Comparison of ENCODE assay signal across 22 mouse cellular contexts in genomic region chr1:120042421-120042820, GRCm38 (mm10). TPM values are rescaled to one million over a fixed set of nuclear protein-coding genes. Genes with fewer than 3 reads are reported as not detected.
DNase-seq lines count a peak whose midpoint lies in the region; TF ChIP-seq lines count a peak whose summit lies in the region.
"Had no signal": no experiment of that assay in that cellular context is flagged by ENCODE, and none has a peak within 500 bp of the region (broad histone marks: within the 10 kb centered on the region; RNA-seq: fewer than 3 reads in every experiment).

No protein-coding gene starts in this region.

- H3K36me3 ChIP-seq in ES-E14 (ENCODE audit: control insufficient read depth, insufficient read depth, low read length, poor library complexity, severe bottlenecking): no peaks in the 10 kb centered on the region
- H3K36me3 ChIP-seq: embryonic facial prominence, embryonic 13.5 days; embryonic facial prominence, embryonic 15.5 days; forebrain, embryonic 10.5 days; forebrain, embryonic 12.5 days had no signal

- no peak overlapping the region for H3K27ac ChIP-seq in ES-E14 (ENCODE audit: insufficient read depth, low read depth, low read length, poor library complexity, severe bottlenecking)
- no peak overlapping the region for H3K27ac ChIP-seq in left cerebral cortex, adult 2 months
- H3K27ac ChIP-seq: embryonic facial prominence, embryonic 13.5 days; embryonic facial prominence, embryonic 15.5 days; forebrain, embryonic 10.5 days; forebrain, embryonic 12.5 days had no signal

- DNase-seq in ES-E14 (ENCODE audit: low read depth, low spot score): peak; percentile 47
- DNase-seq in WW6 (ENCODE audit: low read depth, low spot score): peak; percentile 5
- no peak for DNase-seq in left cerebral cortex, adult 2 months (ENCODE audit: extremely low spot score in 1 of 2, low spot score in 2 of 2)
- no peak for DNase-seq in ovary, postnatal 14 days (ENCODE audit: low spot score)
- no peak for DNase-seq in adrenal gland, postnatal 36 days
- DNase-seq: adrenal gland, adult 8-10 months; adrenal gland, postnatal 14 days; cerebellum, adult 11 months; cerebellum, adult 18-20 months; cerebellum, adult 8-10 months; cerebellum, adult 9-11 months; cerebellum, postnatal 14 days; cerebellum, postnatal 36 days; embryo, embryonic 11 days had no signal

- peaks cover 0 to 6% of the 10 kb centered on the region in 2 experiments; a peak in 2 of 4 replicates for H3K4me1 ChIP-seq in ES-E14 (ENCODE audit: control insufficient read depth in 2 of 2, insufficient read depth in 2 of 2, low read length in 2 of 2, poor library complexity in 1 of 2)
- H3K4me1 ChIP-seq: embryonic facial prominence, embryonic 13.5 days; embryonic facial prominence, embryonic 15.5 days; forebrain, embryonic 10.5 days; forebrain, embryonic 12.5 days had no signal

- H3K9me3 ChIP-seq in ES-E14 (ENCODE audit: control insufficient read depth, insufficient read depth, low read depth, low read length): no peaks in the 10 kb centered on the region
- H3K9me3 ChIP-seq: embryonic facial prominence, embryonic 13.5 days; embryonic facial prominence, embryonic 15.5 days; forebrain, embryonic 10.5 days; forebrain, embryonic 12.5 days had no signal

- intact Hi-C loops in left cerebral cortex, adult 2 months (cut with DNase I): no loop called here

- no peak overlapping the region for H3K4me3 ChIP-seq in ES-E14 (ENCODE audit: insufficient read depth in 1 of 2, low read depth in 1 of 2, low read length in 2 of 2, poor library complexity in 1 of 2, severe bottlenecking in 1 of 2)
- no peak overlapping the region for H3K4me3 ChIP-seq in left cerebral cortex, adult 2 months
- H3K4me3 ChIP-seq: embryonic facial prominence, embryonic 13.5 days; embryonic facial prominence, embryonic 15.5 days; erythroblast, embryonic 14.5 days; forebrain, embryonic 10.5 days; forebrain, embryonic 12.5 days had no signal

- no peak for TF ChIP-seq CTCF in left cerebral cortex, adult 2 months (IDR thresholded peaks at IDR 0.05)

- in situ Hi-C loops in ES-E14 (cut with MboI; ENCODE audit: low sequenced_read_pairs in 2 of 2, unreplicated experiment in 2 of 2): no loop called here

- H3K9ac ChIP-seq in ES-E14 (ENCODE audit: insufficient read depth, low read depth, low read length, poor library complexity, severe bottlenecking): no peak overlapping the region
- H3K9ac ChIP-seq: embryonic facial prominence, embryonic 13.5 days; embryonic facial prominence, embryonic 15.5 days; forebrain, embryonic 12.5 days had no signal

TF ChIP-seq in ES-E14, 5 proteins besides CTCF, POLR2A, EP300 and RAD21:
- no peak for TF ChIP-seq ZC3H11A (IDR thresholded peaks at IDR 0.05; ENCODE audit: borderline replicate concordance, low read depth, low read length)
- no peak for TF ChIP-seq MAFK (IDR thresholded peaks at IDR 0.05; ENCODE audit: insufficient read depth, low read depth, low read length)
- TF ChIP-seq CHD2 (IDR thresholded peaks at IDR 0.05; ENCODE audit: low read depth, low read length): no peak
- no peak for TF ChIP-seq ZNF384 (IDR thresholded peaks at IDR 0.05; ENCODE audit: low read depth, low read length)
- no peak for TF ChIP-seq HCFC1 (IDR thresholded peaks at IDR 0.05; ENCODE audit: borderline replicate concordance, insufficient read depth, low read length)

RNA-seq across cellular contexts. Expression of gene Tmem37, which starts 31.5 kb away (rescaled TPM):
- 15.1 and 26.7 TPM in 2 replicates for total RNA-seq in ES-E14 (2012; rRNA removed)
- total RNA-seq in left cerebral cortex, adult 2 months (2021): 1 to 10 TPM; 1.6 to 2.5 TPM
- total RNA-seq in adrenal gland, postnatal 36 days (2021): 10 to 100 TPM in 1 of 2 experiments, 1 to 10 TPM in 1; 9.5 to 14.5 TPM

RNA-seq across cellular contexts. Expression of gene Sctr, which starts 35.7 kb away (rescaled TPM):
- 0.11 and 0.22 TPM in 2 replicates for total RNA-seq in ES-E14 (2012; rRNA removed)
- under 1 TPM; 0.43 to 0.77 TPM for total RNA-seq in left cerebral cortex, adult 2 months (2021)
- 10 to 100 TPM in 1 of 2 experiments, 1 to 10 TPM in 1; 6.2 to 11.9 TPM for total RNA-seq in adrenal gland, postnatal 36 days (2021)
- total RNA-seq: common myeloid progenitor, adult 5-6 weeks; MEL had no signal

RNA-seq across cellular contexts. Expression of gene Cfap221, which starts 45.4 kb away (rescaled TPM):
- not detected in 2 replicates for total RNA-seq in ES-E14 (2012; rRNA removed)
- total RNA-seq in left cerebral cortex, adult 2 months (2021): under 1 TPM; 0.20 to 0.79 TPM
- total RNA-seq in adrenal gland, postnatal 36 days (2021): under 1 TPM; 0.16 to 0.40 TPM
- total RNA-seq: adrenal gland, adult 18-20 months; adrenal gland, postnatal 14 days; common myeloid progenitor, adult 5-6 weeks; MEL had no signal

Comparison
In these comparisons a context has a peak if more than half of its experiments do, and no peak if none do; other contexts are left out.
1. DNase-seq: peak in ES-E14 (single experiment) and WW6 (single experiment); none in left cerebral cortex, adult 2 months (0 of 2), ovary, postnatal 14 days (single experiment) and adrenal gland, postnatal 36 days (0 of 2).